ENCODE assay signal across 18 mouse cellular contexts in genomic region chr2:158077981-158078380, GRCm38 (mm10). TPM values are rescaled to one million over a fixed set of nuclear protein-coding genes. Genes with fewer than 3 reads are reported as not detected.
DNase-seq lines count a peak whose midpoint lies in the region; ATAC-seq and TF ChIP-seq lines count a peak whose summit lies in the region.
"Had no signal": no experiment of that assay in that cellular context is flagged by ENCODE, and none has a peak within 500 bp of the region (broad histone marks: within the 10 kb centered on the region; RNA-seq: fewer than 3 reads in every experiment).

No protein-coding gene starts in this region.

- TF ChIP-seq POLR2A in liver, adult 2 months (IDR thresholded peaks at IDR 0.05; ENCODE audit: extremely low read depth, insufficient read depth, low read length): no peak

- H3K79me2 ChIP-seq in liver, adult 2 months (ENCODE audit: control insufficient read depth, insufficient read depth, low read length): no peaks in the 10 kb centered on the region

- peaks cover 13% of the 10 kb centered on the region; the same call in 1 of the 2 replicates for H3K4me1 ChIP-seq in hindbrain, embryonic 13.5 days (replicated peaks)
- H3K4me1 ChIP-seq in hindbrain, postnatal 0 days (ENCODE audit: insufficient read depth, low read length): no peaks in the 10 kb centered on the region
- peaks cover 42% of the 10 kb centered on the region for H3K4me1 ChIP-seq in liver, adult 2 months (ENCODE audit: control insufficient read depth, insufficient read depth, low read length)
- H3K4me1 ChIP-seq in liver, embryonic 12.5 days: 0 out of 2 replicates have a peak, but pooled peaks cover 3% of the 10 kb centered on the region
- no peaks in the 10 kb centered on the region for H3K4me1 ChIP-seq in brown adipose tissue, adult 24 weeks (ENCODE audit: control insufficient read depth, insufficient read depth, insufficient read length, low read length)
- H3K4me1 ChIP-seq in liver, embryonic 16.5 days (ENCODE audit: control insufficient read depth, low read depth, low read length): peaks cover 18% of the 10 kb centered on the region
- H3K4me1 ChIP-seq: limb, embryonic 13.5 days had no signal

- no peak overlapping the region for H3K4me3 ChIP-seq in hindbrain, embryonic 13.5 days
- no peak overlapping the region for H3K4me3 ChIP-seq in hindbrain, postnatal 0 days (ENCODE audit: low read length)
- H3K4me3 ChIP-seq in liver, adult 2 months (ENCODE audit: insufficient read depth, low read depth, low read length): no peak overlapping the region
- no peak overlapping the region for H3K4me3 ChIP-seq in liver, embryonic 12.5 days
- H3K4me3 ChIP-seq in brown adipose tissue, adult 24 weeks (ENCODE audit: insufficient read depth, low read depth, low read length): no peak overlapping the region
- no peak overlapping the region for H3K4me3 ChIP-seq in liver, embryonic 16.5 days (ENCODE audit: low read depth, low read length)
- H3K4me3 ChIP-seq: heart, embryonic 13.5 days; layer of hippocampus, adult 2 months; limb, embryonic 13.5 days had no signal

- DNase-seq in hindbrain, postnatal 0 days (ENCODE audit: low spot score): no peak
- peak; percentile 96 for DNase-seq in liver, adult 2 months (ENCODE audit: extremely low read depth, low read depth, low spot score)
- no peak for DNase-seq in natural killer cell, adult 2 months (ENCODE audit: low spot score in 2 of 2)
- DNase-seq: cerebellum, adult 8-10 months; heart, adult 11 months; kidney, postnatal 14 days; layer of hippocampus, postnatal 36 days; lung, adult 2 months; lung, postnatal 36 days; right cerebral cortex, postnatal 4 days had no signal

- H3K9me3 ChIP-seq in hindbrain, embryonic 13.5 days: no peaks in the 10 kb centered on the region
- H3K9me3 ChIP-seq in hindbrain, postnatal 0 days (ENCODE audit: low read length): no peaks in the 10 kb centered on the region
- H3K9me3 ChIP-seq in liver, embryonic 12.5 days (replicated peaks): no peaks in the 10 kb centered on the region
- no peaks in the 10 kb centered on the region for H3K9me3 ChIP-seq in liver, embryonic 16.5 days (replicated peaks; ENCODE audit: control insufficient read depth, low read length)
- H3K9me3 ChIP-seq: heart, embryonic 13.5 days; limb, embryonic 13.5 days had no signal

- no peak for ATAC-seq in hindbrain, embryonic 13.5 days (ENCODE audit: low FRiP score)
- ATAC-seq in hindbrain, postnatal 0 days: no peak
- no peak for ATAC-seq in liver, embryonic 12.5 days
- no peak for ATAC-seq in liver, embryonic 16.5 days (ENCODE audit: low read depth)

- H3K27me3 ChIP-seq in hindbrain, embryonic 13.5 days: no peaks in the 10 kb centered on the region
- H3K27me3 ChIP-seq in hindbrain, postnatal 0 days (ENCODE audit: insufficient read depth, low read length): no peaks in the 10 kb centered on the region
- no peaks in the 10 kb centered on the region for H3K27me3 ChIP-seq in liver, adult 2 months (ENCODE audit: control insufficient read depth, insufficient read depth, low read length)
- no peaks in the 10 kb centered on the region for H3K27me3 ChIP-seq in liver, embryonic 12.5 days (replicated peaks)
- H3K27me3 ChIP-seq in liver, embryonic 16.5 days (ENCODE audit: control insufficient read depth, insufficient read depth, low read depth, low read length): no peaks in the 10 kb centered on the region
- H3K27me3 ChIP-seq: heart, embryonic 13.5 days; limb, embryonic 13.5 days had no signal

- no peak for TF ChIP-seq CTCF in hindbrain, postnatal 0 days (IDR thresholded peaks at IDR 0.05; ENCODE audit: low read depth)
- no peak for TF ChIP-seq CTCF in liver, adult 2 months (IDR thresholded peaks at IDR 0.05; ENCODE audit: low read depth, low read length)

- H3K9ac ChIP-seq in hindbrain, embryonic 13.5 days: no peak overlapping the region
- H3K9ac ChIP-seq in hindbrain, postnatal 0 days (replicated peaks; ENCODE audit: low read length): no peak overlapping the region
- no peak overlapping the region for H3K9ac ChIP-seq in liver, adult 2 months (ENCODE audit: low read depth, low read length)
- no peak overlapping the region for H3K9ac ChIP-seq in liver, embryonic 12.5 days
- H3K9ac ChIP-seq in liver, embryonic 16.5 days (ENCODE audit: low read depth, low read length): no peak overlapping the region
- H3K9ac ChIP-seq: heart, embryonic 13.5 days; limb, embryonic 13.5 days had no signal

- H3K27ac ChIP-seq in hindbrain, embryonic 13.5 days: peak overlapping the region; percentile 41; the same call in 1 of the 2 replicates
- H3K27ac ChIP-seq in hindbrain, postnatal 0 days: no peak overlapping the region
- H3K27ac ChIP-seq in liver, adult 2 months (replicated peaks; ENCODE audit: insufficient read depth, low read depth, low read length): peak overlapping the region; percentile 93
- H3K27ac ChIP-seq in liver, embryonic 12.5 days: no peak overlapping the region
- H3K27ac ChIP-seq in brown adipose tissue, adult 24 weeks (replicated peaks; ENCODE audit: low read depth, low read length): 0 out of 2 replicates have a peak overlapping the region, but pooled peaks have one; percentile 0
- H3K27ac ChIP-seq in liver, embryonic 16.5 days (ENCODE audit: low read length): peak overlapping the region; percentile 17; the same call in 1 of the 2 replicates
- H3K27ac ChIP-seq: heart, embryonic 13.5 days; layer of hippocampus, adult 2 months; limb, embryonic 13.5 days; stomach, postnatal 0 days had no signal

- peaks cover 39% of the 10 kb centered on the region for H3K36me3 ChIP-seq in hindbrain, embryonic 13.5 days
- peaks cover 35% of the 10 kb centered on the region; the same call in 1 of the 2 replicates for H3K36me3 ChIP-seq in hindbrain, postnatal 0 days (ENCODE audit: insufficient read depth, low read length)
- H3K36me3 ChIP-seq in liver, adult 2 months (ENCODE audit: control insufficient read depth, insufficient read depth, low read length): peaks cover 3% of the 10 kb centered on the region; the same call in 1 of the 2 replicates
- peaks cover 51% of the 10 kb centered on the region for H3K36me3 ChIP-seq in liver, embryonic 12.5 days
- H3K36me3 ChIP-seq in liver, embryonic 16.5 days (ENCODE audit: control insufficient read depth, insufficient read depth): peaks cover 13% of the 10 kb centered on the region

- H3K4me2 ChIP-seq in hindbrain, embryonic 13.5 days: no peak overlapping the region
- no peak overlapping the region for H3K4me2 ChIP-seq in hindbrain, postnatal 0 days (ENCODE audit: low read depth, low read length)
- H3K4me2 ChIP-seq in liver, embryonic 12.5 days: no peak overlapping the region
- no peak overlapping the region for H3K4me2 ChIP-seq in liver, embryonic 16.5 days (ENCODE audit: low read depth, low read length)
- H3K4me2 ChIP-seq: heart, embryonic 13.5 days; limb, embryonic 13.5 days had no signal

- 80% methylated on average over 2 of the region's 2 CpGs for WGBS in hindbrain, embryonic 13.5 days
- 63% methylated on average over 2 of the region's 2 CpGs for WGBS in hindbrain, postnatal 0 days
- WGBS in liver, adult 2 months: 11% methylated on average over 2 of the region's 2 CpGs
- WGBS in liver, embryonic 12.5 days (ENCODE audit: insufficient replicate concordance): 84% methylated on average over 2 of the region's 2 CpGs
- WGBS in liver, embryonic 16.5 days (ENCODE audit: insufficient replicate concordance): 59% methylated on average over 2 of the region's 2 CpGs

RNA-seq across cellular contexts. Expression of gene Rprd1b, which starts 49.7 kb away (rescaled TPM):
- polyA plus RNA-seq in hindbrain, embryonic 13.5 days (2015; fragmentation: Nextera tagmentation; extraction: Ambion mirVana): 37.3 and 39.8 TPM in 2 replicates
- 26.3 and 31.3 TPM in 2 replicates for total RNA-seq in hindbrain, postnatal 0 days (2014; rRNA removed)
- 19.8 and 20.4 TPM in 2 replicates for polyA plus RNA-seq in hindbrain, postnatal 0 days (2015; fragmentation: Nextera tagmentation; extraction: Ambion mirVana)
- 6.8 and 8.3 TPM in 2 replicates for total RNA-seq in liver, adult 2 months (2014; rRNA removed)
- 12.8 and 14.2 TPM in 2 replicates for polyA plus RNA-seq in liver, adult 2 months (2012; rRNA removed)
- polyA plus RNA-seq in liver, embryonic 12.5 days (2016; fragmentation: Nextera tagmentation; extraction: Ambion mirVana): 40.4 and 42.5 TPM in 2 replicates
- 8.3 and 11.7 TPM in 2 replicates for polyA plus RNA-seq in brown adipose tissue, adult 24 weeks (2012; ENCODE audit: insufficient read depth, insufficient read length, missing spikeins)
- 25.1 and 26.6 TPM in 2 replicates for polyA plus RNA-seq in liver, embryonic 16.5 days (2015; fragmentation: Nextera tagmentation; extraction: Ambion mirVana)

RNA-seq across cellular contexts. Expression of gene Tti1, which starts 49.7 kb away (rescaled TPM):
- polyA plus RNA-seq in hindbrain, embryonic 13.5 days (2015; fragmentation: Nextera tagmentation; extraction: Ambion mirVana): 17.7 and 18.5 TPM in 2 replicates
- total RNA-seq in hindbrain, postnatal 0 days (2014; rRNA removed): 18.2 and 19.4 TPM in 2 replicates
- 9.5 and 10.3 TPM in 2 replicates for polyA plus RNA-seq in hindbrain, postnatal 0 days (2015; fragmentation: Nextera tagmentation; extraction: Ambion mirVana)
- total RNA-seq in liver, adult 2 months (2014; rRNA removed): 8.2 and 8.9 TPM in 2 replicates
- polyA plus RNA-seq in liver, adult 2 months (2012; rRNA removed): 7.6 and 9.0 TPM in 2 replicates
- polyA plus RNA-seq in liver, embryonic 12.5 days (2016; fragmentation: Nextera tagmentation; extraction: Ambion mirVana): 21.8 and 22.2 TPM in 2 replicates
- 6.7 and 7.3 TPM in 2 replicates for polyA plus RNA-seq in brown adipose tissue, adult 24 weeks (2012; ENCODE audit: insufficient read depth, insufficient read length, missing spikeins)
- 13.1 and 13.4 TPM in 2 replicates for polyA plus RNA-seq in liver, embryonic 16.5 days (2015; fragmentation: Nextera tagmentation; extraction: Ambion mirVana)

Comparison
In these comparisons a context has a peak if more than half of its experiments do, and no peak if none do; other contexts are left out.
1. H3K27ac ChIP-seq: peak in hindbrain, embryonic 13.5 days (single experiment), liver, adult 2 months (single experiment), brown adipose tissue, adult 24 weeks (single experiment) and liver, embryonic 16.5 days (single experiment); none in hindbrain, postnatal 0 days (single experiment) and liver, embryonic 12.5 days (single experiment).